Mouse (Mus musculus) adrenal gland, adult (tissue): ENCODE measurements at regions not wholly inside any gene's neighbourhood (a gene's known extent, or its start where the extent isn't known, plus 50 kb on each side); places are given as distances from the start of the nearest gene placed in this dataset.

ENCODE experiments used
- DNase-seq, 2 experiments: peaks; one replicate each; pipeline ENCODE4 v3.0.0; 2022 to 2023; ENCODE audit warnings: low spot score in 1 of 2; ENCODE audit not compliant: inconsistent age in 2 of 2

GRCm38 (mm10) chr9:104496220-104496619 lies 50.9 kb upstream of the Cpne4 start:
- no peak for DNase-seq

- DNase-seq, result no peak
Observed at GRCm38 (mm10) chr9:104490696-104491095, 56.4 kb upstream of the Cpne4 start.

- no peak for DNase-seq
Observed at GRCm38 (mm10) chr9:104489383-104489782, 57.7 kb upstream of the Cpne4 start.

GRCm38 (mm10) chr9:104482440-104482839 lies 64.6 kb upstream of the Cpne4 start:
- DNase-seq, result no peak

GRCm38 (mm10) chr9:104480683-104481082 lies 66.4 kb upstream of the Cpne4 start:
- no peak for DNase-seq

GRCm38 (mm10) chr9:104474831-104475230 lies 72.3 kb upstream of the Cpne4 start:
- peak in 1 of 2 experiments; percentile 40 for DNase-seq

GRCm38 (mm10) chr9:104467238-104467637 lies 79.8 kb upstream of the Cpne4 start:
- DNase-seq, result no peak

- DNase-seq, result no peak
Observed at GRCm38 (mm10) chr9:104463701-104464100, 83.4 kb upstream of the Cpne4 start.

- no peak for DNase-seq
Observed at GRCm38 (mm10) chr9:104460133-104460532, 87.0 kb upstream of the Cpne4 start.

- peak in 1 of 2 experiments; percentile 51 for DNase-seq
Observed at GRCm38 (mm10) chr9:104457635-104458034, 89.5 kb upstream of the Cpne4 start.

GRCm38 (mm10) chr9:104448577-104449165 lies 98.4 kb upstream of the Cpne4 start:
- DNase-seq, result no peak

- DNase-seq, result peak; percentile 7 to 74
Observed at GRCm38 (mm10) chr9:104444906-104445305, 102.2 kb upstream of the Cpne4 start.

- DNase-seq, result no peak
Observed at GRCm38 (mm10) chr9:104443236-104443635, 103.8 kb upstream of the Cpne4 start.

GRCm38 (mm10) chr9:104413021-104413420 lies 75.5 kb upstream of the Acpp start:
- no peak for DNase-seq

GRCm38 (mm10) chr9:104410211-104410610 lies 72.7 kb upstream of the Acpp start:
- peak; percentile 5 to 48 for DNase-seq

GRCm38 (mm10) chr9:104409381-104409780 lies 71.8 kb upstream of the Acpp start:
- peak in 1 of 2 experiments; percentile 25 for DNase-seq

GRCm38 (mm10) chr9:104408571-104409294 lies 71.2 kb upstream of the Acpp start:
- peak; percentile 7 to 56 for DNase-seq

- peak; percentile 6 to 53 for DNase-seq
Observed at GRCm38 (mm10) chr9:104407559-104408376, 70.2 kb upstream of the Acpp start.

GRCm38 (mm10) chr9:104407011-104407410 lies 69.5 kb upstream of the Acpp start:
- DNase-seq, result no peak

- DNase-seq, result no peak
Observed at GRCm38 (mm10) chr9:104406491-104406890, 68.9 kb upstream of the Acpp start.

GRCm38 (mm10) chr9:104403863-104404262 lies 66.3 kb upstream of the Acpp start:
- DNase-seq, result no peak

GRCm38 (mm10) chr9:104401673-104402072 lies 64.1 kb upstream of the Acpp start:
- DNase-seq, result no peak
